Mouse (Mus musculus) neural tube, embryonic 10.5 days (tissue): ENCODE measurements around the gene Scd2.
"Not testable (repeated sequence)": the region's sequence is repeated elsewhere in the genome, so short reads cannot be mapped to it uniquely, and the experiment has no call there.

Experiments used
- DNase-seq: peaks from one replicate; pipeline ENCODE4 v3.0.0-alpha.2; 2017; ENCODE audit warnings: low spot score; ENCODE audit errors: extremely low spot score

The Scd2 gene

GRCm38 (mm10) chr19:44273711-44274110, 19.8 kb upstream of the Scd2 start:
- DNase-seq, result no peak

- DNase-seq, result no peak
Observed at GRCm38 (mm10) chr19:44274452-44274851, 19.0 kb upstream of the Scd2 start.

GRCm38 (mm10) chr19:44275418-44275817, 18.1 kb upstream of the Scd2 start:
- no peak for DNase-seq

- DNase-seq, result no peak
Observed at GRCm38 (mm10) chr19:44276861-44277260, 16.6 kb upstream of the Scd2 start.

GRCm38 (mm10) chr19:44277931-44278330, 15.5 kb upstream of the Scd2 start:
- no peak for DNase-seq

GRCm38 (mm10) chr19:44280755-44281154, 12.7 kb upstream of the Scd2 start:
- DNase-seq, result peak; percentile 57

- DNase-seq, result not testable (repeated sequence)
Observed at GRCm38 (mm10) chr19:44281825-44282447, 11.5 kb upstream of the Scd2 start.

- DNase-seq, result no peak
Observed at GRCm38 (mm10) chr19:44282534-44283156, 10.8 kb upstream of the Scd2 start.

GRCm38 (mm10) chr19:44283157-44284024, 10.1 kb upstream of the Scd2 start:
- DNase-seq, result no peak

GRCm38 (mm10) chr19:44284025-44284695, 9.3 kb upstream of the Scd2 start:
- DNase-seq, result peak; percentile 95

GRCm38 (mm10) chr19:44284723-44285122, 8.8 kb upstream of the Scd2 start:
- no peak for DNase-seq

GRCm38 (mm10) chr19:44285554-44285953, 7.9 kb upstream of the Scd2 start:
- DNase-seq, result no peak

GRCm38 (mm10) chr19:44286109-44286508, 7.4 kb upstream of the Scd2 start:
- DNase-seq, result no peak

GRCm38 (mm10) chr19:44287415-44288110, 5.9 kb upstream of the Scd2 start:
- no peak for DNase-seq

GRCm38 (mm10) chr19:44292083-44292482, 1.4 kb upstream of the Scd2 start:
- DNase-seq, result no peak

GRCm38 (mm10) chr19:44292483-44292882, 991 bp upstream of the Scd2 start:
- no peak for DNase-seq

- peak; percentile 97 for DNase-seq
Observed at GRCm38 (mm10) chr19:44293769-44294551, 486 bp downstream of the Scd2 start.

- DNase-seq, result peak; percentile 91
Observed at GRCm38 (mm10) chr19:44294588-44295041, 1.1 kb downstream of the Scd2 start.

- DNase-seq, result no peak
Observed at GRCm38 (mm10) chr19:44295251-44295650, 1.8 kb downstream of the Scd2 start.

GRCm38 (mm10) chr19:44295741-44296140, 2.3 kb downstream of the Scd2 start:
- peak; percentile 81 for DNase-seq
